ENCODE assay signal across 16 mouse cellular contexts in genomic region chr6:129260034-129260433, GRCm38 (mm10). TPM values are rescaled to one million over a fixed set of nuclear protein-coding genes. Genes with fewer than 3 reads are reported as not detected.
DNase-seq lines count a peak whose midpoint lies in the region; ATAC-seq and TF ChIP-seq lines count a peak whose summit lies in the region.
"Had no signal": no experiment of that assay in that cellular context is flagged by ENCODE, and none has a peak within 500 bp of the region (broad histone marks: within the 10 kb centered on the region; RNA-seq: fewer than 3 reads in every experiment).

No protein-coding gene starts in this region.

- DNase-seq in forebrain, postnatal 0 days = no peak
- no peak for DNase-seq in liver, postnatal 0 days
- DNase-seq in liver, embryonic 11.5 days (ENCODE audit: low spot score) = no peak
- peak; percentile 9 for DNase-seq in retina, embryonic 14.5 days (ENCODE audit: low spot score)
- no peak for DNase-seq in left cerebral cortex, postnatal 25 days (ENCODE audit: low spot score in 2 of 2)
- DNase-seq: cerebellum, postnatal 36 days; liver, embryonic 13.5 days; right cerebral cortex, postnatal 4 days had no signal

- H3K4me1 ChIP-seq in forebrain, postnatal 0 days (ENCODE audit: insufficient read depth) = no peaks in the 10 kb centered on the region
- no peaks in the 10 kb centered on the region for H3K4me1 ChIP-seq in forebrain, embryonic 12.5 days
- no peaks in the 10 kb centered on the region for H3K4me1 ChIP-seq in liver, postnatal 0 days (ENCODE audit: insufficient read depth)
- H3K4me1 ChIP-seq in liver, embryonic 11.5 days (replicated peaks; ENCODE audit: control insufficient read depth, insufficient read depth, low read length) = no peaks in the 10 kb centered on the region
- H3K4me1 ChIP-seq: heart, embryonic 10.5 days; midbrain, embryonic 12.5 days; neural tube, embryonic 15.5 days had no signal

- no peak overlapping the region for H3K4me3 ChIP-seq in forebrain, postnatal 0 days (ENCODE audit: low read depth, low read length)
- H3K4me3 ChIP-seq in forebrain, embryonic 12.5 days (replicated peaks) = no peak overlapping the region
- no peak overlapping the region for H3K4me3 ChIP-seq in liver, postnatal 0 days (ENCODE audit: low read depth, low read length)
- no peak overlapping the region for H3K4me3 ChIP-seq in liver, embryonic 11.5 days (ENCODE audit: low read depth, low read length)
- H3K4me3 ChIP-seq: heart, embryonic 10.5 days; liver, embryonic 13.5 days; midbrain, embryonic 12.5 days; neural tube, embryonic 15.5 days had no signal

- no peak overlapping the region for H3K27ac ChIP-seq in forebrain, postnatal 0 days (ENCODE audit: low read depth, low read length)
- H3K27ac ChIP-seq in forebrain, embryonic 12.5 days = no peak overlapping the region
- H3K27ac ChIP-seq in liver, postnatal 0 days (ENCODE audit: low read depth) = no peak overlapping the region
- no peak overlapping the region for H3K27ac ChIP-seq in liver, embryonic 11.5 days (ENCODE audit: low read depth, low read length)
- H3K27ac ChIP-seq: heart, embryonic 10.5 days; liver, embryonic 13.5 days; midbrain, embryonic 12.5 days; neural tube, embryonic 15.5 days had no signal

- ATAC-seq in forebrain, postnatal 0 days = no peak
- no peak for ATAC-seq in forebrain, embryonic 12.5 days (ENCODE audit: low FRiP score)
- no peak for ATAC-seq in liver, postnatal 0 days
- ATAC-seq in liver, embryonic 11.5 days (replicated peaks; ENCODE audit: low FRiP score) = no peak; the same call in 1 of the 2 replicates
- peak; percentile 74 for ATAC-seq in activated CD4-positive, CD25-positive, alpha-beta regulatory T cell, adult 4 months
- no peak for ATAC-seq in erythroid progenitor cell, adult 5-6 weeks (replicated peaks; ENCODE audit: low FRiP score, poor library complexity, severe bottlenecking)
- ATAC-seq: hindbrain, embryonic 16.5 days had no signal

- no peaks in the 10 kb centered on the region for H3K36me3 ChIP-seq in forebrain, postnatal 0 days (ENCODE audit: insufficient read depth)
- no peaks in the 10 kb centered on the region for H3K36me3 ChIP-seq in forebrain, embryonic 12.5 days (replicated peaks)
- no peaks in the 10 kb centered on the region for H3K36me3 ChIP-seq in liver, postnatal 0 days (replicated peaks; ENCODE audit: insufficient read depth, low read length)
- no peaks in the 10 kb centered on the region for H3K36me3 ChIP-seq in liver, embryonic 11.5 days (ENCODE audit: control insufficient read depth, insufficient read depth, low read length)
- H3K36me3 ChIP-seq: heart, embryonic 10.5 days; liver, embryonic 13.5 days; midbrain, embryonic 12.5 days; neural tube, embryonic 15.5 days had no signal

- H3K9ac ChIP-seq in forebrain, postnatal 0 days = no peak overlapping the region
- H3K9ac ChIP-seq in forebrain, embryonic 12.5 days = no peak overlapping the region
- no peak overlapping the region for H3K9ac ChIP-seq in liver, postnatal 0 days (replicated peaks)
- no peak overlapping the region for H3K9ac ChIP-seq in liver, embryonic 11.5 days (ENCODE audit: low read depth, low read length)
- H3K9ac ChIP-seq: liver, embryonic 13.5 days; midbrain, embryonic 12.5 days; neural tube, embryonic 15.5 days had no signal

- TF ChIP-seq EP300 in liver, postnatal 0 days (IDR thresholded peaks at IDR 0.05; ENCODE audit: low read depth) = no peak

- no peak overlapping the region for H3K4me2 ChIP-seq in forebrain, postnatal 0 days (ENCODE audit: low read depth)
- no peak overlapping the region for H3K4me2 ChIP-seq in forebrain, embryonic 12.5 days
- no peak overlapping the region for H3K4me2 ChIP-seq in liver, postnatal 0 days (ENCODE audit: low read depth, low read length)
- H3K4me2 ChIP-seq in liver, embryonic 11.5 days = no peak overlapping the region
- H3K4me2 ChIP-seq: liver, embryonic 13.5 days; midbrain, embryonic 12.5 days; neural tube, embryonic 15.5 days had no signal

- intact Hi-C loops in left cerebral cortex, postnatal 25 days (cut with DNase I) = loop anchor here (2.0 kb wide), 1 partner anchor 107 kb away; no protein-coding TSS in a partner anchor

- no peaks in the 10 kb centered on the region for H3K27me3 ChIP-seq in forebrain, postnatal 0 days (ENCODE audit: insufficient read depth, low read length)
- no peaks in the 10 kb centered on the region for H3K27me3 ChIP-seq in forebrain, embryonic 12.5 days
- H3K27me3 ChIP-seq in liver, postnatal 0 days (ENCODE audit: insufficient read depth, low read length) = no peaks in the 10 kb centered on the region
- H3K27me3 ChIP-seq in liver, embryonic 11.5 days (replicated peaks; ENCODE audit: control insufficient read depth, insufficient read depth, low read length) = no peaks in the 10 kb centered on the region
- H3K27me3 ChIP-seq: liver, embryonic 13.5 days; midbrain, embryonic 12.5 days; neural tube, embryonic 15.5 days had no signal

- H3K9me3 ChIP-seq in forebrain, postnatal 0 days (ENCODE audit: low read length) = no peaks in the 10 kb centered on the region
- no peaks in the 10 kb centered on the region for H3K9me3 ChIP-seq in forebrain, embryonic 12.5 days
- H3K9me3 ChIP-seq in liver, postnatal 0 days (ENCODE audit: low read length) = no peaks in the 10 kb centered on the region
- no peaks in the 10 kb centered on the region for H3K9me3 ChIP-seq in liver, embryonic 11.5 days (ENCODE audit: control insufficient read depth, low read length)
- H3K9me3 ChIP-seq: heart, embryonic 10.5 days; liver, embryonic 13.5 days; midbrain, embryonic 12.5 days; neural tube, embryonic 15.5 days had no signal

- TF ChIP-seq CTCF in forebrain, postnatal 0 days (IDR thresholded peaks at IDR 0.05; ENCODE audit: low read depth) = peak; percentile 39
- TF ChIP-seq CTCF in liver, postnatal 0 days (IDR thresholded peaks at IDR 0.05; ENCODE audit: low read depth) = peak; percentile 73

RNA-seq across cellular contexts. Expression of gene Cd69, which starts 15.2 kb away (rescaled TPM):
- total RNA-seq in forebrain, postnatal 0 days (2014; rRNA removed) = not detected in 2 replicates
- polyA plus RNA-seq in forebrain, postnatal 0 days (2015; fragmentation: Nextera tagmentation; extraction: Ambion mirVana) = 0.13 TPM in 1 of 2 replicates, not detected in the other
- polyA plus RNA-seq in forebrain, embryonic 12.5 days (2016; fragmentation: Nextera tagmentation; extraction: Ambion mirVana) = not detected in 2 replicates
- polyA plus RNA-seq in liver, postnatal 0 days (2015; fragmentation: Nextera tagmentation; extraction: Ambion mirVana) = 1.0 and 1.5 TPM in 2 replicates
- 0.96 and 1.1 TPM in 2 replicates for polyA plus RNA-seq in liver, embryonic 11.5 days (2014; fragmentation: Nextera tagmentation; extraction: Ambion mirVana)
- polyA plus RNA-seq in activated CD4-positive, CD25-positive, alpha-beta regulatory T cell, adult 4 months (2017; shearing (Covaris generic)) = 100 to 1,000 TPM; 233 to 245 TPM
- 24.3 and 26.3 TPM in 2 replicates for total RNA-seq in erythroid progenitor cell, adult 5-6 weeks (2015; ENCODE audit: low replicate concordance)
- 10.1 and 13.2 TPM in 2 replicates for total RNA-seq in erythroid progenitor cell, adult 5-6 weeks (2017; ENCODE audit: low replicate concordance)
- total RNA-seq in left cerebral cortex, postnatal 25 days (2021) = not detected
- polyA plus RNA-seq: midbrain, embryonic 12.5 days; testis, adult 2 months had no signal

Comparison
In these comparisons a context has a peak if more than half of its experiments do, and no peak if none do; other contexts are left out.
1. RNA of gene Cd69, which starts 15.2 kb away (polyA plus RNA-seq): 233 to 245 TPM in activated CD4-positive, CD25-positive, alpha-beta regulatory T cell, adult 4 months; 1.0 to 1.5 TPM in liver, postnatal 0 days, 0.96 to 1.1 TPM in liver, embryonic 11.5 days, not detected in forebrain, embryonic 12.5 days and 0.13 TPM in forebrain, postnatal 0 days; every median in the first group is over 10 times any median in the second.